Mouse (Mus musculus) embryonic fibroblast, embryonic 13.5 days (primary cell): ENCODE measurements around the gene Dao.

ENCODE experiments used
- CTCF ChIP-seq: IDR thresholded peaks from 2 replicates; pipeline ENCODE4 v1.5.1; 2011; ENCODE audit warnings: mild to moderate bottlenecking, control low read depth, low read length, moderate library complexity, borderline replicate concordance; ENCODE audit not compliant: insufficient read depth
- POLR2A ChIP-seq: IDR thresholded peaks from 2 replicates; pipeline ENCODE4 v1.6.1; 2011; ENCODE audit warnings: low read depth, mild to moderate bottlenecking, control low read depth, low read length, moderate library complexity

DNA sequence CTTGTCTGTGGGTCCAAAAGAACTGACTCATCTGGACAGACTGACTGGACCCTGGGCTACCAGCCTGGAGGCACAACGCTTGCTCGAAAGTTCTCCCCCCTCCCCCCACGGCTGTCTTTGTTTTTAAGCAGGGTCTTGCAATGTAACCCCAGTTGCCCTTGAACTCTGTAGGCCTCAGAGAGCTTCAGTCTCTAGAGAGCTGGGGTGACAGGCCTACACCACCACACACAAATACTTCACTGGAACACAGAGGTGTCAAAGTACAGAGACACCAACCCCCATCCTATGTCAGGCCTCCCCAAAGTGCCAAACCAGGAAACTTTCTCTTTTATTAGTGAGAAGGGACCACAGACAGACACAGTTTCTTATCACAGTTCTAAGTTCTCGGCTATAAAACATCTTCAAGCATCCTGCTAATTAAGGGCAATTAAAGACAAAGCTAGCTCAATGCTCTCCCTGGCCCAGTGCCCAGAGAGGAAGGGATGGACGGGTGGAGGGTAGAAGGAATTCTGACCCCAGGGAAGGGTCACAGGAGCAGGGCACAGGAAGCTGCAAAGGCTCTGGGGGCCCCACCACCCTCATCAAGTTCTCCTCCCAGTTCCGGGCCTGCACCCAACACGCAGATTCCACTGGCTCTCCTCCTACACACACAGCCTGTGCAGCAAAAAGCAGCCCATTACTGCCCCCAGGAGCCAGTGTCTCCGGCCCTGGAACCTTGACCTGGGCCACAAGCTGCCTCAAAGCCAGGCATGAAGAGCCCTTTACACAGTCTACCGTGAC lies 17.1 kb upstream of the Dao start:
- TF ChIP-seq CTCF (no peak), POLR2A (no peak)
